8 mouse cellular contexts compared by ENCODE assay signal in the genomic region with DNA sequence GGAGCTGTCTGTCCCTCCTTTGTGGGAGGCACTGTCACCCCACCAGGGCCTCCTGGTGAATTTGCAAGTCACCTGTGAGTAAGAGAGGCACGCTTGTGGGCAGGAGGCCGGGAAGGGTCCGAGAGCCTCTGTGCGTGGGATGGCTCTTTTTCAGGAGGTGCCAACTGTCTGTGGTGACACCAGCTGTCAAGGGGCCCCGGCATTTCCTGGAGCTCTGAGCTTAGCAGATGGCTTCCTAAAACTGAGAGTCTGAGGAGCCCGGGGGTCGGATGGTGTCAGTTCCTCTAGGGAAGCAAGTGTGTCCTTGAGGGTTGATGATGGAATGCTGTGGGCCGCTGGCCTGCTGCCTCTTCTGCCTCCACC. TPM values are rescaled to one million over a fixed set of nuclear protein-coding genes. Genes with fewer than 3 reads are reported as not detected.
DNase-seq lines count a peak whose midpoint lies in the region; ATAC-seq lines count a peak whose summit lies in the region.

No protein-coding gene starts in this region.

- H3K4me3 ChIP-seq in forebrain, embryonic 10.5 days, result no peak overlapping the region
- H3K4me3 ChIP-seq in forebrain, embryonic 16.5 days (replicated peaks; ENCODE audit: low read length), result no peak overlapping the region

- no peak overlapping the region for H3K4me2 ChIP-seq in forebrain, embryonic 16.5 days (ENCODE audit: low read length)

- ATAC-seq in forebrain, embryonic 16.5 days, result no peak
- ATAC-seq in megakaryocyte, adult 5-6 weeks (ENCODE audit: poor library complexity, severe bottlenecking), result peak; percentile 16

- H3K27ac ChIP-seq in forebrain, embryonic 10.5 days, result peak overlapping the region; percentile 66
- H3K27ac ChIP-seq in forebrain, embryonic 16.5 days (ENCODE audit: low read length), result no peak overlapping the region

- H3K27me3 ChIP-seq in forebrain, embryonic 10.5 days (ENCODE audit: poor library complexity, severe bottlenecking), result 0 out of 2 replicates have a peak, but pooled peaks cover 7% of the 10 kb centered on the region
- H3K27me3 ChIP-seq in forebrain, embryonic 16.5 days (replicated peaks; ENCODE audit: control insufficient read depth, insufficient read depth, low read length), result no peaks in the 10 kb centered on the region

- no peaks in the 10 kb centered on the region for H3K9me3 ChIP-seq in forebrain, embryonic 10.5 days
- no peaks in the 10 kb centered on the region for H3K9me3 ChIP-seq in forebrain, embryonic 16.5 days (ENCODE audit: control insufficient read depth, low read length)

- no peak overlapping the region for H3K9ac ChIP-seq in forebrain, embryonic 16.5 days (replicated peaks; ENCODE audit: low read depth, low read length)

- 0 out of 2 replicates have a peak, but pooled peaks cover 5% of the 10 kb centered on the region for H3K36me3 ChIP-seq in forebrain, embryonic 10.5 days (replicated peaks)
- H3K36me3 ChIP-seq in forebrain, embryonic 16.5 days (ENCODE audit: control insufficient read depth, insufficient read depth), result no peaks in the 10 kb centered on the region

- H3K4me1 ChIP-seq in forebrain, embryonic 10.5 days, result peaks cover 87% of the 10 kb centered on the region
- H3K4me1 ChIP-seq in forebrain, embryonic 16.5 days (replicated peaks; ENCODE audit: control insufficient read depth, insufficient read depth, low read length), result peaks cover 27% of the 10 kb centered on the region

- 75% methylated on average over 8 of the region's 8 CpGs for WGBS in forebrain, embryonic 10.5 days
- WGBS in forebrain, embryonic 16.5 days, result 62% methylated on average over 8 of the region's 8 CpGs

- no peak for DNase-seq in forebrain, embryonic 10.5 days (ENCODE audit: extremely low spot score, low spot score)
- peak; percentile 60 to 69 for DNase-seq in right cerebral cortex, postnatal 10 days (ENCODE audit: low spot score in 2 of 2)
- no peak for DNase-seq in right cerebral cortex, adult 18-20 months
- peak; percentile 47 for DNase-seq in kidney, adult 18-20 months
- DNase-seq in ovary, postnatal 10 days (ENCODE audit: low spot score), result no peak
- no peak for DNase-seq in Muller cell, postnatal 12 days (ENCODE audit: inconsistent ontology term)

RNA-seq across cellular contexts. Expression of gene Pxn, which starts 24.0 kb away (rescaled TPM):
- 34.3 and 35.8 TPM in 2 replicates for polyA plus RNA-seq in forebrain, embryonic 10.5 days (2016; fragmentation: Nextera tagmentation; extraction: Ambion mirVana)
- polyA plus RNA-seq in forebrain, embryonic 16.5 days (2015; fragmentation: Nextera tagmentation; extraction: Ambion mirVana), result 20.6 and 22.5 TPM in 2 replicates
- 81.3 and 93.8 TPM in 2 replicates for total RNA-seq in megakaryocyte, adult 5-6 weeks (2015)
- total RNA-seq in megakaryocyte, adult 5-6 weeks (2017), result 151 and 199 TPM in 2 replicates

RNA-seq across cellular contexts. Expression of gene Rplp0, which starts 28.8 kb away (rescaled TPM):
- 1,454 and 1,463 TPM in 2 replicates for polyA plus RNA-seq in forebrain, embryonic 10.5 days (2016; fragmentation: Nextera tagmentation; extraction: Ambion mirVana)
- 944 and 986 TPM in 2 replicates for polyA plus RNA-seq in forebrain, embryonic 16.5 days (2015; fragmentation: Nextera tagmentation; extraction: Ambion mirVana)
- 1,875 and 2,228 TPM in 2 replicates for total RNA-seq in megakaryocyte, adult 5-6 weeks (2015)
- total RNA-seq in megakaryocyte, adult 5-6 weeks (2017), result 1,202 and 1,250 TPM in 2 replicates

RNA-seq across cellular contexts. Expression of gene Gcn1l1, which starts 34.6 kb away (rescaled TPM):
- polyA plus RNA-seq in forebrain, embryonic 10.5 days (2016; fragmentation: Nextera tagmentation; extraction: Ambion mirVana), result 64.9 and 66.1 TPM in 2 replicates
- 44.7 and 53.6 TPM in 2 replicates for polyA plus RNA-seq in forebrain, embryonic 16.5 days (2015; fragmentation: Nextera tagmentation; extraction: Ambion mirVana)
- total RNA-seq in megakaryocyte, adult 5-6 weeks (2015), result 9.0 and 9.2 TPM in 2 replicates
- 13.2 and 13.4 TPM in 2 replicates for total RNA-seq in megakaryocyte, adult 5-6 weeks (2017)

RNA-seq across cellular contexts. Expression of gene Sirt4, which starts 45.9 kb away (rescaled TPM):
- 13.1 and 13.9 TPM in 2 replicates for polyA plus RNA-seq in forebrain, embryonic 10.5 days (2016; fragmentation: Nextera tagmentation; extraction: Ambion mirVana)
- polyA plus RNA-seq in forebrain, embryonic 16.5 days (2015; fragmentation: Nextera tagmentation; extraction: Ambion mirVana), result 32.7 and 37.6 TPM in 2 replicates
- total RNA-seq in megakaryocyte, adult 5-6 weeks (2015), result 3.6 and 5.4 TPM in 2 replicates
- total RNA-seq in megakaryocyte, adult 5-6 weeks (2017), result 2.0 and 3.3 TPM in 2 replicates

Comparison
In these comparisons a context has a peak if more than half of its experiments do, and no peak if none do; other contexts are left out.
1. DNase-seq: peak in right cerebral cortex, postnatal 10 days (2 of 2) and kidney, adult 18-20 months (single experiment); none in forebrain, embryonic 10.5 days (single experiment), right cerebral cortex, adult 18-20 months (single experiment), ovary, postnatal 10 days (single experiment) and Muller cell, postnatal 12 days (single experiment).